ENCODE assay signal across 8 mouse cellular contexts in genomic region chr10:23796551-23797503, GRCm38 (mm10). TPM values are rescaled to one million over a fixed set of nuclear protein-coding genes. Genes with fewer than 3 reads are reported as not detected.
A peak's percentile ranks its signal among the peaks of the same experiment; 100 is the strongest.
DNase-seq lines count a peak whose midpoint lies in the region; ATAC-seq lines count a peak whose summit lies in the region.

Gene Slc18b1 (plus strand): TSS chr10:23796986.

- no peaks in the 10 kb centered on the region for H3K9me3 ChIP-seq in hindbrain, embryonic 12.5 days (replicated peaks)

- peak within 1 kb of the TSS; percentile 74 for H3K9ac ChIP-seq in hindbrain, embryonic 12.5 days

- peak within 1 kb of the TSS; percentile 70 for H3K4me2 ChIP-seq in hindbrain, embryonic 12.5 days (replicated peaks)

- no peaks in the 10 kb centered on the region for H3K27me3 ChIP-seq in hindbrain, embryonic 12.5 days

- peak; percentile 27 to 48 for DNase-seq in left cerebral cortex, adult 18-20 months (ENCODE audit: low spot score in 2 of 2)
- DNase-seq in left cerebral cortex, adult 11 months (ENCODE audit: low spot score): no peak
- DNase-seq in cerebellum, postnatal 10 days: peak; percentile 66
- peak; percentile 45 for DNase-seq in gastrocnemius, adult 18-20 months (ENCODE audit: low spot score)
- peak; percentile 27 to 52 for DNase-seq in layer of hippocampus, postnatal 25 days (ENCODE audit: extremely low spot score in 1 of 2, low spot score in 1 of 2)
- peak; percentile 48 for DNase-seq in lung, postnatal 36 days
- DNase-seq in right cerebral cortex, adult 2 months (ENCODE audit: low spot score in 2 of 2): peak; percentile 38 to 57

- 3% methylated on average over 43 of the region's 43 CpGs for WGBS in hindbrain, embryonic 12.5 days

- ATAC-seq in hindbrain, embryonic 12.5 days (ENCODE audit: low FRiP score): peak; percentile 78

- peaks cover 13% of the 10 kb centered on the region; the same call in 1 of the 2 replicates for H3K4me1 ChIP-seq in hindbrain, embryonic 12.5 days

- peaks cover 13% of the 10 kb centered on the region for H3K36me3 ChIP-seq in hindbrain, embryonic 12.5 days

- H3K4me3 ChIP-seq in hindbrain, embryonic 12.5 days: peak within 1 kb of the TSS; percentile 53

- peak within 1 kb of the TSS; percentile 53 for H3K27ac ChIP-seq in hindbrain, embryonic 12.5 days

RNA-seq across cellular contexts. Expression of gene Slc18b1, which starts in this region (rescaled TPM):
- 10 to 100 TPM; 27.6 to 28.8 TPM for total RNA-seq in left cerebral cortex, adult 18-20 months (2021)
- total RNA-seq in gastrocnemius, adult 18-20 months (2021): 1 to 10 TPM; 4.2 to 7.3 TPM
- polyA plus RNA-seq in hindbrain, embryonic 12.5 days (2016; fragmentation: Nextera tagmentation; extraction: Ambion mirVana): 22.5 and 23.5 TPM in 2 replicates
- 10 to 100 TPM; 21.2 to 30.0 TPM for total RNA-seq in layer of hippocampus, postnatal 25 days (2021)
